Mouse (Mus musculus) left cerebral cortex, adult 11 months (tissue): ENCODE results near the gene A730049H05Rik.

Experiments
- DNase-seq: peaks from one replicate; pipeline ENCODE4 v3.0.0; 2022; ENCODE audit warnings: low spot score

The A730049H05Rik gene

GRCm38 (mm10) chr6:92816311-92816751, at the start of gene A730049H05Rik:
TSS of gene A730049H05Rik (plus strand) at chr6:92816478.
- no peak for DNase-seq

- peak; percentile 16 for DNase-seq
Observed at GRCm38 (mm10) chr6:92776356-92776755, 39.9 kb upstream of the A730049H05Rik start.

- DNase-seq: no peak
Observed at GRCm38 (mm10) chr6:92779140-92779934, 36.9 kb upstream of the A730049H05Rik start.

GRCm38 (mm10) chr6:92779935-92780205, 36.4 kb upstream of the A730049H05Rik start:
- no peak for DNase-seq

- DNase-seq: no peak
Observed at GRCm38 (mm10) chr6:92781446-92781845, 34.8 kb upstream of the A730049H05Rik start.

- peak; percentile 12 for DNase-seq
Observed at GRCm38 (mm10) chr6:92784782-92785181, 31.5 kb upstream of the A730049H05Rik start.

- no peak for DNase-seq
Observed at GRCm38 (mm10) chr6:92786701-92787375, 29.4 kb upstream of the A730049H05Rik start.

GRCm38 (mm10) chr6:92787376-92787712, 28.9 kb upstream of the A730049H05Rik start:
- peak; percentile 79 for DNase-seq

- no peak for DNase-seq
Observed at GRCm38 (mm10) chr6:92793804-92794203, 22.5 kb upstream of the A730049H05Rik start.

- no peak for DNase-seq
Observed at GRCm38 (mm10) chr6:92801462-92801861, 14.8 kb upstream of the A730049H05Rik start.

- DNase-seq: no peak
Observed at GRCm38 (mm10) chr6:92802421-92802820, 13.9 kb upstream of the A730049H05Rik start.

GRCm38 (mm10) chr6:92803213-92803612, 13.1 kb upstream of the A730049H05Rik start:
- DNase-seq: no peak

GRCm38 (mm10) chr6:92804254-92804971, 11.9 kb upstream of the A730049H05Rik start:
- no peak for DNase-seq

GRCm38 (mm10) chr6:92809818-92810217, 6.5 kb upstream of the A730049H05Rik start:
- DNase-seq: no peak

- DNase-seq: no peak
Observed at GRCm38 (mm10) chr6:92810628-92811027, 5.7 kb upstream of the A730049H05Rik start.

GRCm38 (mm10) chr6:92811566-92811965, 4.7 kb upstream of the A730049H05Rik start:
- DNase-seq: no peak

GRCm38 (mm10) chr6:92812702-92813370, 3.4 kb upstream of the A730049H05Rik start:
- no peak for DNase-seq

GRCm38 (mm10) chr6:92817661-92818060, 1.4 kb downstream of the A730049H05Rik start:
- no peak for DNase-seq

GRCm38 (mm10) chr6:92821606-92822005, 5.3 kb downstream of the A730049H05Rik start:
- DNase-seq: no peak

- no peak for DNase-seq
Observed at GRCm38 (mm10) chr6:92822006-92822405, 5.7 kb downstream of the A730049H05Rik start.

- no peak for DNase-seq
Observed at GRCm38 (mm10) chr6:92823991-92824390, 7.7 kb downstream of the A730049H05Rik start.

GRCm38 (mm10) chr6:92826561-92826960, 10.3 kb downstream of the A730049H05Rik start:
- no peak for DNase-seq
